Mouse (Mus musculus) stomach, embryonic 14.5 days (tissue): ENCODE measurements around the gene Spz1. TPM values are rescaled to one million over a fixed set of nuclear protein-coding genes. Genes with fewer than 3 reads are reported as not detected.
A peak's percentile ranks its signal among the peaks of the same experiment; 100 is the strongest.
"Not testable (repeated sequence)": the region's sequence is repeated elsewhere in the genome, so short reads cannot be mapped to it uniquely, and the experiment has no call there.

ENCODE experiments used
- ATAC-seq: fragments of 200-750 bp; cut with Nextera tagmentation; 2 replicates; pipeline ENCODE4 v1.8.0; 2017; ENCODE audit warnings: low read depth, moderate TSS enrichment; ENCODE audit not compliant: insufficient number of reproducible peaks, insufficient read depth, low FRiP score
- H3K27ac ChIP-seq: fragments of 300-500 bp; sonication (generic); 2 replicates; pipeline ENCODE4 v1.5.1; 2014; ENCODE audit warnings: mild to moderate bottlenecking, low read length, moderate library complexity, mixed read lengths
- H3K27me3 ChIP-seq: fragments of 300-500 bp; sonication (generic); 2 replicates; pipeline ENCODE4 v1.6.1; 2014; ENCODE audit warnings: low read length, control low read depth, mixed read lengths; ENCODE audit not compliant: control insufficient read depth, insufficient read depth
- H3K36me3 ChIP-seq: fragments of 300-500 bp; sonication (generic); 2 replicates; pipeline ENCODE4 v1.6.1; 2014; ENCODE audit warnings: mild to moderate bottlenecking, control low read depth, low read length, moderate library complexity, mixed read lengths; ENCODE audit not compliant: control insufficient read depth, insufficient read depth
- H3K4me1 ChIP-seq: fragments of 300-500 bp; sonication (generic); 2 replicates; pipeline ENCODE4 v1.6.1; 2014; ENCODE audit warnings: low read length, control low read depth, mixed read lengths; ENCODE audit not compliant: control insufficient read depth, insufficient read depth
- H3K4me2 ChIP-seq: fragments of 300-500 bp; sonication (generic); replicated peaks from 2 replicates; pipeline ENCODE4 v1.6.1; 2014; ENCODE audit warnings: low read depth, low read length, control low read depth
- H3K4me3 ChIP-seq: fragments of 300-500 bp; sonication (generic); 2 replicates; pipeline ENCODE4 v1.5.1; 2014; ENCODE audit warnings: low read depth, low read length, control low read depth
- H3K9ac ChIP-seq: fragments of 300-500 bp; sonication (generic); replicated peaks from 2 replicates; pipeline ENCODE4 v1.6.1; 2014; ENCODE audit warnings: low read depth, mild to moderate bottlenecking, control low read depth, low read length, moderate library complexity, mixed read lengths
- H3K9me3 ChIP-seq: fragments of 300-500 bp; sonication (generic); 2 replicates; pipeline ENCODE4 v1.6.1; 2016; ENCODE audit warnings: low read depth, low read length, control low read depth; ENCODE audit not compliant: control insufficient read depth
- WGBS: fragments of 180-500 bp; shearing (Covaris S2); extraction: QIAGEN DNeasy Blood & Tissue Kit; methylation state at CpG from one replicate; pipeline ENCODE4 v1.1.7; 2014; 5-methylcytosine and 5-hydroxymethylcytosine counted together
- polyA plus RNA-seq: library from polyadenylated mRNA; unstranded; fragments of >200 nt; fragmentation: Nextera tagmentation; extraction: Ambion mirVana; gene quantifications from 2 replicates; pipeline ENCODE4 v1.2.1, GENCODE M21; 2014

Gene Spz1
- polyA plus RNA-seq, 1 experiment from 2014 or later, result not detected

DNA sequence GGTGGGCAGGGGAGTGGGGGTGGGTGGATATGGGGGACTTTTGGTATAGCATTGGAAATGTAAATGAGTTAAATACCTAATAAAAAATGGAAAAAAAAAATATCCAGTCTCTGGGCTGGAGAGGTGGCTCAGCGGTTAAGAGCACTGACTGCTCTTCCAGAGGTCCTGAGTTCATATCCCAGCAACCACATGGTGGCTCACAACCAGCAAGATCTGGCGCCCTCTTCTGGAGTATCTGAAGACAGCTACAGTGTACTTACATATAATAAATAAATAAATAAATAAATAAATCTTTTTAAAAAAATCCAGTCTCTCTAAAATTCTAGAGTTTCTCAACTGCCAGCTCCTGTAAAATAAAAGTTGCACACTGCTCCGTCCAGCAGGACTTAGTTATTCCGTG, 29.3 kb upstream of the Spz1 start:
- H3K9ac ChIP-seq, H3K4me1 ChIP-seq, H3K9me3 ChIP-seq, H3K4me2 ChIP-seq, H3K36me3 ChIP-seq, ATAC-seq, H3K4me3 ChIP-seq, H3K27ac ChIP-seq, H3K27me3 ChIP-seq: not testable (repeated sequence)
- WGBS, result 84% methylated on average over 4 of the region's 4 CpGs

DNA sequence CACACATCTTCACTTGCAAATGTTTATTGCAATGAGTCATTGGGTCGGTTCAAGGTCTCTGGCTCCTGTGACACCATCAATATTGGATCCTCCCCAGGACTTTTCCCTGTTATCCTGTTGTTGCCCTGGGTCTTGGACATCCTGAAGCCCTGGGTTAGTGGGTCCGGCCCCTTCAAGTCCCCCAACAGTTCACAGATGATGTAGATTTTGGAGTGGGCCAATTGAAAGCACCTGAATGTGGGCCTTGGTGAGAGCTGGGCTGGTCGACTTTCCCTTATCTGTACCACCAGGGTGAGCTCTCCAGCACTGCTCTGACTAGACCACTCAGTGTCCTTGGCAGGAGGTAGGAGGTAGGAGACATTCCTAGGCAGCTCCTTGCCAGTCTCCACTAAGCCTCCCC, 19.5 kb upstream of the Spz1 start:
- 63% methylated on average over 3 of the region's 3 CpGs for WGBS
- ATAC-seq, result no peak

DNA sequence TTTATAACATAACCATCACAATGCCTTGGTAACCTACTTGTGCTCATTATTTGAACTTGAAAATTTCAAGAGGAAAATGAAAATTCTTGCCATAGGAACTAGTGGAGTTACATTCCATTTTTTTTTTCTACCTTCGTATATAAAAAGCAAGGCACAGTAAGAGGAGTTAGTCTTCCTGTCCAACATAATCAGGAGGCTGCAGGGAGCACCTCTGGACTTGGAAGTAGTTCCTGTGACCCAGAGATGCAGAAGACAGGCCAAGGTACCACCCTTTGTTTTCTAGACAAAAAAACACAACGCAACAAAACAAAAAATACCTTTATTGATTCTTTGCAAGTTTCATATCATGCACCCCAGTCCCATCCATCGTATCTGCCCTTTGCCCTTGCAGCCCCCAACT, 18.9 kb upstream of the Spz1 start:
- no peak overlapping the region for H3K9ac ChIP-seq
- H3K4me2 ChIP-seq, result no peak overlapping the region
- no peak overlapping the region for H3K4me3 ChIP-seq
- peaks cover 18% of the 10 kb centered on the region for H3K4me1 ChIP-seq
- H3K27ac ChIP-seq, result no peak overlapping the region; the same call in 1 of the 2 replicates
- no peaks in the 10 kb centered on the region for H3K27me3 ChIP-seq
- H3K36me3 ChIP-seq, result no peaks in the 10 kb centered on the region
- ATAC-seq, result no peak
- H3K9me3 ChIP-seq, result no peaks in the 10 kb centered on the region
- 75% methylated on average over 3 of the region's 3 CpGs for WGBS

More for the DNA sequence above, 19.5 kb upstream of the Spz1 start:
- H3K27ac ChIP-seq, result no peak overlapping the region
- no peak overlapping the region for H3K9ac ChIP-seq
- H3K4me2 ChIP-seq, result no peak overlapping the region
- H3K27me3 ChIP-seq, result no peaks in the 10 kb centered on the region
- no peaks in the 10 kb centered on the region for H3K36me3 ChIP-seq
- peaks cover 18% of the 10 kb centered on the region for H3K4me1 ChIP-seq
- no peak overlapping the region for H3K4me3 ChIP-seq
- no peaks in the 10 kb centered on the region for H3K9me3 ChIP-seq

DNA sequence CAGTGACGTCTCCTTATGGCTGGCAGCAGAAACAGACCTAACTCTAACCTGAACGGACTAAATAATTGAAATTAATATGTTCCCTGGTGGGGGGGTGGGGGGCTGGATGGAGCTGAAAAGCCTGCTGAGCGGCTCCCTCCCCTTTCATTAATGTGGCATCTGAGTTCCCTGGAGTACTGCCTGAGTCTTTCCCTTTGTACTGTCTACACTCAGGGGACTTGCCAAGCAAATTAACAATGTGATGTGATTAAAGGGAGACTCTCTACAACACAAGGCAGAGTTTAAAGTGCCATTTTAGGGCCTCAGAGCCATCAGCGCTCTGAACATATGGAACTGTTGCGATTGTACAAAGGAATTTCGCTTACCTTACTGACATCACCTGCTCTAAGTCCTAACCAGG, 18.5 kb upstream of the Spz1 start:
- Histone ChIP-seq H3K27me3 (no peaks in the 10 kb centered on the region), H3K9me3 (no peaks in the 10 kb centered on the region), H3K9ac (no peak overlapping the region), H3K27ac (peak overlapping the region; percentile 67; the same call in 1 of the 2 replicates), H3K4me1 (peaks cover 18% of the 10 kb centered on the region), H3K36me3 (no peaks in the 10 kb centered on the region), H3K4me3 (no peak overlapping the region), H3K4me2 (no peak overlapping the region)
- 42% methylated on average over 6 of the region's 6 CpGs for WGBS
- no peak for ATAC-seq

DNA sequence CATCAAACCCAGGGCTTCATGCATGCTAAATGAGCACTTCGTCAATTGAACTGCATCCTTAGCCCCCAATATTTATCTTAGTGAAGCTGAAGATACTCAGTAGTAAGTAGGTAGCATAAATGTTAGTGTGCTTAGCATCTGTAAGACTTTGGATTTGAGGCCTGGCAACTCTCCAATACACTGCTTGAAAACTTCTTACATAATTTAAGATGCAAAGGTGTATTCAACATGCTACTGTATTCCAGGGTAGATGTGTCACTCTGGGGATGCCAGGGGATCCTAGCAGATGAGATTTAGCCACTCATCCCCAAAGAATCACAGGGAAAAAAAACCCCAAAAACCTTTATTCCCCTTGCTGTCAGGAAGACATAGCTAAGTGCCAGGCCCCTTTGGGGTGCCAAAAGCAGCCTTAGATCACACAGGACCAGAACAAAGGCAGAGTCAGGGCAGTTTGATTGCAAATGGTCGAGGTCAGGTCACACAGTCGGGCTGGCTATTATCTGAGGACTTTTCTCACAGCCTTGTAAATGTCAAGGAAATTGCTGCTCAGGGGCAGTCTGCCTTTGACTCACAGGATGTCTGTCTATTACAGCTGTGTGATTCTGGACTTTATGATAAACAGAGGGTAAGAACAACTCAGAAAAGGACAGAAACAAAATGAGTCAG, 17.9 kb upstream of the Spz1 start:
- peak overlapping the region; percentile 76; the same call in 1 of the 2 replicates for H3K27ac ChIP-seq
- H3K36me3 ChIP-seq, result no peaks in the 10 kb centered on the region
- H3K27me3 ChIP-seq, result no peaks in the 10 kb centered on the region
- no peaks in the 10 kb centered on the region for H3K9me3 ChIP-seq
- no peak overlapping the region for H3K4me3 ChIP-seq
- WGBS, result 13% methylated on average over 3 of the region's 3 CpGs
- H3K4me2 ChIP-seq, result no peak overlapping the region
- no peak overlapping the region for H3K9ac ChIP-seq
- no peak for ATAC-seq
- H3K4me1 ChIP-seq, result peaks cover 18% of the 10 kb centered on the region

DNA sequence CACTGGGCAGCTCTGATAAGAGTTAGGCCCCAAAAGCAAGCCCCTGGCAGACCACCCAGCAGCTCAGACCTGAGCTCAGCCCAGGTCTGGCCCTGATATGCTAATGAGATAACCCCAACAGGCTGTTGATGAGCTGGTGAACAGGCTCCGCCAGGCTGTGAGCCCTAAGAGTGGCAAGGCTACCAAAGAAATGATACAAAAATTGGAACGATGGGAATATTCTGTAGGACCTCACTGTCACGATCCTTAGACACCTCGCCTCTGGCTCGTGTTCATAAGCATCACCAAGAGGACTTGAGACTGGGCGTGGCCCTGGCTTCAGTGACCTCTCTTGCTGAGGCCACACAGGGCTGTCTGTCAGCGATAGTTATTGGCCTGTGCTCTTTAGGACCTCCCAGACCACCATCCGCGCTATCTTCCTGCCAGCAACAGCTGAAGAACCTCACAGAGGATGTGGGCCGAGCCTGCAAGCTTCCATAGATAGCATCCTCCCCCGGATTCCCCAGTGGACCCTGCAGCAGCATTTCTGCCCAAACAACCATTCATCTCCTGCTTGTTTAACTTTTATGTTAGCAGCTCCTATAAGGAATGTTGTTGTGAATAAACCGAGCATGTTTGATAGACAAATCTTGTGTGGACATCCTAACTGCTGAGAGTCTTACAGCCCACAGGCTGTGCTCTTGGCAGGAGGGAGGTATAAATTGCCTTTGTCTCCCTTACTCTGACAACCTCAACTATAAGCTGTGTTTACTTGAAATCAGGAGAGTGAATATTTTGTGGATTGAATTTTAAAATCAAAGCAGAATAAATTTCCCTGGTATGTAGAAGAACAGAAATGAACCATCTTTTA, 17.0 kb upstream of the Spz1 start:
- no peaks in the 10 kb centered on the region for H3K36me3 ChIP-seq
- peaks cover 18% of the 10 kb centered on the region for H3K4me1 ChIP-seq
- WGBS, result 25% methylated on average over 12 of the region's 12 CpGs
- H3K9me3 ChIP-seq, result no peaks in the 10 kb centered on the region
- ATAC-seq, result peak; percentile 86; the same call in 1 of the 2 replicates
- no peak overlapping the region for H3K4me3 ChIP-seq
- H3K27ac ChIP-seq, result peak overlapping the region; percentile 76
- no peak overlapping the region for H3K9ac ChIP-seq
- H3K27me3 ChIP-seq, result no peaks in the 10 kb centered on the region
- H3K4me2 ChIP-seq, result no peak overlapping the region

DNA sequence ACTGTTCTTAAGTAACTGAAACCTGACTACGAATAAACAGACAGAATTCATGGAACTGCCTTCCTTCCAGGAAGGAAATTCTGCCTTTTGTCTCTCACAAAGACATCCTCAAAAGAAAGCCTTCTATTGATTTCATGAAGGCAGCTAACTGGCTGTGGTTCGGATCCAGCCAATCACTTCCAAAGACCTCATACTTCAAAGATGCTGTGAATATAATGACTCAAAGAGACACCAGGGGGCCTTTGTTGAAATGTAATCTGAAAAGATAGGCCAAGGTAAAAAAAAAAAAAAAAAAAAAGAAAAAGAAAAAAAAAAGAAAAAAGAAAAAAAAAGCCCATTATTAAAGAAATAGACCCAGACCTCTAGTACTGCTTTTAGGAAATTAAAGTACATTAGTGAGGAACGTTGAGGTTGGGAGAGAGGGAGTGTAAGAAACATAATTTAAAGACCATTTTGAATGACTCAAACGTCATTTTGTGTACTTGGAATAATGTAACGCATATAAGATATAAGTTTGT, 16.4 kb upstream of the Spz1 start:
- 53% methylated on average over 5 of the region's 5 CpGs for WGBS
- H3K4me1 ChIP-seq, result peaks cover 18% of the 10 kb centered on the region
- H3K4me2 ChIP-seq, result no peak overlapping the region
- no peak overlapping the region for H3K9ac ChIP-seq
- H3K27ac ChIP-seq, result peak overlapping the region; percentile 71
- ATAC-seq, result no peak
- H3K36me3 ChIP-seq, result no peaks in the 10 kb centered on the region
- no peaks in the 10 kb centered on the region for H3K9me3 ChIP-seq
- no peak overlapping the region for H3K4me3 ChIP-seq
- H3K27me3 ChIP-seq, result no peaks in the 10 kb centered on the region

DNA sequence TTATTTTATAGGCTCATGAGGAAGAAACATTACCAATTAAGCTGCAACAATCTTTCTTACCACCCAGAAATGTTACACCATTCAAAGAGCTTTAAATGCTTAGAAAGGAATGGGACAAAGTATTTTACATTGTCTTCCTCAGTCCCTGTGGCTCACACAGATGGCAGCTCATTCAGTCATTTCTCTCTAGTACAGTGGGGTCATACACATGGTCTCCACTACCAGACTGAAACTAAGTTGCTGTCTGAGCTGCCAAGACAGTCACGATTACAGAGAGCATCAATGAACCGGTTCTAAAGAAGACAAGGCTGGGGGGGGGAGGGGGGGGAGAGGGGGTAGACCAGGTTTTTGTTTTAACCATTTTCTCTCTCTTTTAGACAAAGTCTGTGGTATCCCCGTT, 15.3 kb upstream of the Spz1 start:
- WGBS, result 59% methylated on average over 3 of the region's 3 CpGs
- no peak overlapping the region for H3K4me3 ChIP-seq
- no peak for ATAC-seq
- no peaks in the 10 kb centered on the region for H3K27me3 ChIP-seq
- H3K9ac ChIP-seq, result no peak overlapping the region
- no peaks in the 10 kb centered on the region for H3K9me3 ChIP-seq
- H3K27ac ChIP-seq, result no peak overlapping the region
- no peak overlapping the region for H3K4me2 ChIP-seq
- peaks cover 18% of the 10 kb centered on the region for H3K4me1 ChIP-seq
- no peaks in the 10 kb centered on the region for H3K36me3 ChIP-seq
